Mouse (Mus musculus) CD4-positive, CD25-positive, alpha-beta regulatory T cell (primary cell): Measurements from ENCODE around the gene 1110008L16Rik. TPM values are rescaled to one million over a fixed set of nuclear protein-coding genes. Genes with fewer than 3 reads are reported as not detected.

Experiments
- polyA plus RNA-seq: library from polyadenylated mRNA; unstranded; fragments of 100-300 nt; shearing (Covaris generic); gene quantifications from one replicate; pipeline ENCODE4 v1.2.1, GENCODE M21; 2017

The 1110008L16Rik gene
- polyA plus RNA-seq = 8.5 TPM

DNA sequence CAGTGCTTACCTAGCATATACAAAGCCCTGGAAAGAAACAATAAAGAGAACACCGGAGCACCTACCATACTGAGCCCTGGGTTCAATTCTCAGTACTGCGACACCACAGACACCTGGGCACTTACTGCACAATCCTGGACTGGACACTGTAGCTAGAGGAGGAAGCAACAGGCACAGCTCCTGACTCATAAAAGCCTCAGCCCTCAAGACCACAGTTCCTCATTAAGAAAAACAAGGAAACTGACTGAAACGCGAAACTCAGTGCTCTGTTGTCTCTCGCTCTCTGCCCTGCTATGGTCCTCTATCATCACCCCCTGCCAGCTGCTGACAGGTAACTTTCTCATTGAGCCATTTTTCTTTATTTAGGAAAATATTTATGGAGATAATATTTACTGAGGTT is at the start of gene 1110008L16Rik:
Gene 1110008L16Rik (plus strand): TSS at position 242 of the 400 bp plus-strand sequence.

DNA sequence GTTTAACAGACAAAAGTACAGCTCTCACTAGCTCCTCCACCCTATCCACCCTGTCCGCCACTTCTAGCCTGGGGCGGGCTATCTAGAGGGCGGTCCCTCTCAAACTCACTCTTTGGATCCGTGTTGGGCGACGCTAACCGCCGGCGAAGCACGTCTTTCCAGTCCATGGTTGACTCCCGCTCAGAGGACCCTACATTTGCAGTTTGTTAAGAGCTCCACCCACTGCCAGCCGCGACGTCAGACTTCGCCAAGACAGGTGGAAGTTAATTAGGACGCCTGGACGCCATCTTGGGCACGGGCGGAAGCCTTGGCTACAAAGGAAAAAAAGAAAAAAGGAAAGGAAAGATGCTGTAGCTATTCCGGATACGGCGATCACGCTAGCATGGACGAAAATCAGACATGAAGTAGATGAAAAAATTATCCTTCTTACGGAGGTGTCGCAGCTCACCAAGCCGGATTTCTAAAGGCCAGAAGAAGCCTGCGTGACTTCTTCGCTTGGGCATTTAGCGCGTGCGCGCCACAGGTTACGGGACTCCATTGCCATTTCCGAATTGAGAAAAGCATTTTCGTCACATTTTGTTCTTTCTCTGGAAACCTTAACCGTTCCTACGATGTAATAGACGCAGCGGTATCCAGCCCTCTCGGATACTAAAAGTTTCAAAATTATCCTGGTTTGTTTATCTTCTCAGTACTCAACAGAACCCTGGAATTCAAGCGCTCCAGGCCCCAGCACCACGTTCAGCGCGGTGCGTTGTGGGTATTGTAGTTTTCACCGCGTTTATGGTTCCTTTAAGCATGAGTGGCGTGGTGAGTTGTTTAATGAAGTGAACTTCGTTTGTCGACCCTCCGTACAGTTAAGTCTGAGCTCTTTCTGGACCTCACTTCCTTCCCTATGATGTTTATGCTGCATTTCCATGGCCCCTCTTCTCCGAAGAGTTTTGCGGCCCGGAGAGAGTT is 3.4 kb downstream of the 1110008L16Rik start, which contains the start of gene Ppp2r3c:
Gene Ppp2r3c (minus strand): TSS at position 514 of the 957 bp plus-strand sequence.

DNA sequence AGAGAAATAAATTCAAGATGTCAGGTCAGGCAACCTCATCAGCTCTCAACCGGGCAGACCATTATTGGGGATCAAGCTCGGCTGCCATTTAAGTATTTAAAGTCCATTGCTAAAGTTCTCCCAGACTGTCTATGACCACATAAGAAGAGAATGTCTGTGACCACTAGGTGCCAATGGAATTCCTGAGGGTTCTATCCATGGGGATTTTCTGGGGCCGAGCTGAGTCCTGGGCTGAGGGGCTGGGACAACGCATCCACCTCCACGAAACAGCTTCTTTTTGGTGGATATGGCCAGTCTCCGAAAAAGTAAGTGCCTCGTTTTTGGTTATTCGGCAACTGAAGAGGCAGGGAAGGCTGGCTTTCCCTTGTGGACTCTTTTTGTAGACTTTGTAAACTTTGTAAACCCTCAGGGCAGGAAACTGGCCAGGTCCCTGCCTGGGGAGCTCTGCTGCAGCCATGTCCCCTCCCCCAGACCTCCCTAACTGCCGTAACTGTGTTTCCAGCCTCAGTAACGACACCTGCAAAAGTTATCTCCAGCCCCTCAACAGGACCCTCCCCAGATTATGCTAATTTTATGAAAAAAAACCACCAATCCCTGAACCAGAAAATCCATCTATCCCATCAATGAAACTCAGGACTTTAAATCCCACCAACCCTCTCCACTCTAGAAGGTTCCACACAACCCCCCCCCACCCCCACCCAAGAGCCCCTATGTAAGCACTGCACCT is 84.8 kb downstream of the 1110008L16Rik start, which contains the start of gene Psma6:
Gene Psma6 (plus strand): TSS at position 200 of the 727 bp plus-strand sequence.

Other genes with a start within 250 kb of the 1110008L16Rik start
- 16.3 TPM for gene 2700097O09Rik, start 219.5 kb upstream of the 1110008L16Rik start, polyA plus RNA-seq
- gene Srp54a, start 219.3 kb upstream of the 1110008L16Rik start, polyA plus RNA-seq = 131 TPM
- gene Fam177a, start 175.1 kb upstream of the 1110008L16Rik start, polyA plus RNA-seq = 33.3 TPM
- 33.1 TPM for gene Srp54b, start 144.5 kb upstream of the 1110008L16Rik start, polyA plus RNA-seq
- gene 1700047I17Rik2, start 100.0 kb upstream of the 1110008L16Rik start, polyA plus RNA-seq = not detected
- 74.3 TPM for gene Srp54c, start 69.4 kb upstream of the 1110008L16Rik start, polyA plus RNA-seq
- 20.0 TPM for gene Ppp2r3c, start 3.4 kb downstream of the 1110008L16Rik start, polyA plus RNA-seq
- gene Psma6, start 84.6 kb downstream of the 1110008L16Rik start, polyA plus RNA-seq = 281 TPM
- 624 TPM for gene Nfkbia, start 193.1 kb downstream of the 1110008L16Rik start, polyA plus RNA-seq